Mouse (Mus musculus) E14TG2a.4 (cell line): Measurements from ENCODE around the gene C77080.

Source experiments
- H3K27me3 ChIP-seq: 2 replicates; pipeline ENCODE4 v1.6.1; 2014; ENCODE audit warnings: low read length, control low read depth; ENCODE audit not compliant: insufficient read depth
- H3K36me3 ChIP-seq: 2 replicates; pipeline ENCODE4 v1.6.1; 2014; ENCODE audit warnings: low read length, control low read depth; ENCODE audit not compliant: insufficient read depth
- H3K4me1 ChIP-seq: replicated peaks from 2 replicates; pipeline ENCODE4 v1.6.1; 2014; ENCODE audit warnings: low read depth, low read length, control low read depth
- H3K4me3 ChIP-seq: replicated peaks from 2 replicates; pipeline ENCODE4 v1.5.1; 2014; ENCODE audit warnings: mild to moderate bottlenecking, low read length
- H3K9me3 ChIP-seq: 2 replicates; pipeline ENCODE4 v1.6.1; 2014; ENCODE audit warnings: low read length, control low read depth
- CTCF ChIP-seq: conservative IDR thresholded peaks from 2 replicates; pipeline ENCODE4 v1.5.1; 2014; ENCODE audit warnings: low read length
- NANOG ChIP-seq: IDR thresholded peaks from 2 replicates; pipeline ENCODE4 v1.6.1; 2014; ENCODE audit warnings: borderline replicate concordance, low read length, mixed read lengths
- POU5F1 ChIP-seq: IDR thresholded peaks from 2 replicates; pipeline ENCODE4 v1.6.1; 2014; ENCODE audit warnings: low read length, borderline replicate concordance

The C77080 gene

GRCm38 (mm10) chr4:129261196-129261595 is at the start of gene C77080:
Gene C77080 (minus strand): TSS chr4:129261404.
- no peaks in the 10 kb centered on the region for H3K36me3 ChIP-seq
- H3K9me3 ChIP-seq = no peaks in the 10 kb centered on the region
- H3K4me1 ChIP-seq = peaks cover 77% of the 10 kb centered on the region
- peak within 1 kb of the TSS; percentile 62 for H3K4me3 ChIP-seq
- H3K27me3 ChIP-seq = peaks cover 6% of the 10 kb centered on the region; the same call in 1 of the 2 replicates
- TF ChIP-seq POU5F1 (no peak), CTCF (no peak), NANOG (no peak)

GRCm38 (mm10) chr4:129307936-129308335 is 46.7 kb upstream of the C77080 start:
- H3K36me3 ChIP-seq = peaks cover 89% of the 10 kb centered on the region
- H3K4me3 ChIP-seq = no peak overlapping the region
- TF ChIP-seq CTCF = no peak
- TF ChIP-seq POU5F1 = no peak
- no peak for TF ChIP-seq NANOG
- no peaks in the 10 kb centered on the region for H3K27me3 ChIP-seq
- peaks cover 43% of the 10 kb centered on the region for H3K4me1 ChIP-seq
- H3K9me3 ChIP-seq = no peaks in the 10 kb centered on the region

- peaks cover 59% of the 10 kb centered on the region for H3K36me3 ChIP-seq
- H3K9me3 ChIP-seq = no peaks in the 10 kb centered on the region
- no peak overlapping the region for H3K4me3 ChIP-seq
- no peaks in the 10 kb centered on the region for H3K27me3 ChIP-seq
- peaks cover 37% of the 10 kb centered on the region for H3K4me1 ChIP-seq
- no peak for TF ChIP-seq CTCF
- no peak for TF ChIP-seq NANOG
- no peak for TF ChIP-seq POU5F1
These were observed 43.1 kb upstream of the C77080 start for GRCm38 (mm10) chr4:129304306-129304705.

- no peak overlapping the region for H3K4me3 ChIP-seq
- peaks cover 54% of the 10 kb centered on the region for H3K36me3 ChIP-seq
- TF ChIP-seq NANOG (no peak), CTCF (no peak), POU5F1 (no peak)
- no peaks in the 10 kb centered on the region for H3K27me3 ChIP-seq
- no peaks in the 10 kb centered on the region for H3K9me3 ChIP-seq
- H3K4me1 ChIP-seq = peaks cover 37% of the 10 kb centered on the region
These were observed 42.6 kb upstream of the C77080 start for GRCm38 (mm10) chr4:129303816-129304215.

- TF ChIP-seq CTCF = no peak; the same call in 1 of the 2 replicates
- no peak for TF ChIP-seq NANOG
- no peak for TF ChIP-seq POU5F1
These were observed 42.2 kb upstream of the C77080 start for GRCm38 (mm10) chr4:129303401-129303800.

GRCm38 (mm10) chr4:129299121-129299520 is 37.9 kb upstream of the C77080 start:
- Histone ChIP-seq H3K4me3 (no peak overlapping the region), H3K36me3 (peaks cover 12% of the 10 kb centered on the region; the same call in 1 of the 2 replicates), H3K9me3 (no peaks in the 10 kb centered on the region), H3K27me3 (peaks cover 4% of the 10 kb centered on the region), H3K4me1 (peaks cover 32% of the 10 kb centered on the region)
- no peak for TF ChIP-seq POU5F1

More at GRCm38 (mm10) chr4:129303401-129303800, 42.2 kb upstream of the C77080 start:
- H3K9me3 ChIP-seq = no peaks in the 10 kb centered on the region
- H3K4me3 ChIP-seq = no peak overlapping the region
- peaks cover 50% of the 10 kb centered on the region for H3K36me3 ChIP-seq
- no peaks in the 10 kb centered on the region for H3K27me3 ChIP-seq
- H3K4me1 ChIP-seq = peaks cover 37% of the 10 kb centered on the region

- peaks cover 42% of the 10 kb centered on the region for H3K4me1 ChIP-seq
- H3K27me3 ChIP-seq = peaks cover 17% of the 10 kb centered on the region
- peaks cover 1% of the 10 kb centered on the region; the same call in 1 of the 2 replicates for H3K36me3 ChIP-seq
- no peak for TF ChIP-seq NANOG
- TF ChIP-seq POU5F1 = no peak
- TF ChIP-seq CTCF = no peak
- H3K4me3 ChIP-seq = no peak overlapping the region
- H3K9me3 ChIP-seq = no peaks in the 10 kb centered on the region
These were observed 36.5 kb upstream of the C77080 start for GRCm38 (mm10) chr4:129297724-129298123.

- Histone ChIP-seq H3K27me3 (peaks cover 17% of the 10 kb centered on the region), H3K4me1 (peaks cover 50% of the 10 kb centered on the region), H3K9me3 (no peaks in the 10 kb centered on the region), H3K36me3 (no peaks in the 10 kb centered on the region), H3K4me3 (no peak overlapping the region)
- TF ChIP-seq POU5F1 (no peak), CTCF (no peak), NANOG (no peak)
These were observed 34.9 kb upstream of the C77080 start for GRCm38 (mm10) chr4:129296066-129296465.

GRCm38 (mm10) chr4:129295188-129295587 is 34.0 kb upstream of the C77080 start:
- H3K4me1 ChIP-seq = peaks cover 50% of the 10 kb centered on the region
- TF ChIP-seq NANOG (no peak), CTCF (no peak), POU5F1 (no peak)

More at GRCm38 (mm10) chr4:129295188-129295587, 34.0 kb upstream of the C77080 start:
- no peaks in the 10 kb centered on the region for H3K9me3 ChIP-seq
- H3K36me3 ChIP-seq = no peaks in the 10 kb centered on the region
- H3K4me3 ChIP-seq = no peak overlapping the region
- H3K27me3 ChIP-seq = peaks cover 18% of the 10 kb centered on the region
